Mouse (Mus musculus) ovary, postnatal 10 days (tissue): ENCODE data around the gene Acsl6.

Source experiments
- DNase-seq: peaks from one replicate; pipeline ENCODE4 v3.0.0; 2022; ENCODE audit warnings: low spot score

Acsl6 gene

GRCm38 (mm10) chr11:54307139-54307816 lies 3.7 kb downstream of the Acsl6 start:
- no peak for DNase-seq

GRCm38 (mm10) chr11:54310588-54310987 lies 7.0 kb downstream of the Acsl6 start:
- DNase-seq = no peak

- no peak for DNase-seq
Observed at GRCm38 (mm10) chr11:54312021-54312420, 8.4 kb downstream of the Acsl6 start.

GRCm38 (mm10) chr11:54312603-54313002 lies 9.0 kb downstream of the Acsl6 start:
- DNase-seq = no peak

GRCm38 (mm10) chr11:54313391-54314360 lies 10.1 kb downstream of the Acsl6 start:
- DNase-seq = no peak

- no peak for DNase-seq
Observed at GRCm38 (mm10) chr11:54314740-54315139, 11.1 kb downstream of the Acsl6 start.

- DNase-seq = no peak
Observed at GRCm38 (mm10) chr11:54315336-54315735, 11.7 kb downstream of the Acsl6 start.

GRCm38 (mm10) chr11:54317361-54317760 lies 13.8 kb downstream of the Acsl6 start:
- no peak for DNase-seq

GRCm38 (mm10) chr11:54317795-54318194 lies 14.2 kb downstream of the Acsl6 start:
- DNase-seq = no peak

GRCm38 (mm10) chr11:54321802-54322532 lies 18.4 kb downstream of the Acsl6 start:
- no peak for DNase-seq

- no peak for DNase-seq
Observed at GRCm38 (mm10) chr11:54331463-54332183, 28.0 kb downstream of the Acsl6 start.

- DNase-seq = no peak
Observed at GRCm38 (mm10) chr11:54336165-54336707, 32.6 kb downstream of the Acsl6 start.

GRCm38 (mm10) chr11:54343703-54344102 lies 40.1 kb downstream of the Acsl6 start:
- no peak for DNase-seq

- no peak for DNase-seq
Observed at GRCm38 (mm10) chr11:54351704-54352103, 48.1 kb downstream of the Acsl6 start.

- DNase-seq = no peak
Observed at GRCm38 (mm10) chr11:54353121-54353576, 49.6 kb downstream of the Acsl6 start.

GRCm38 (mm10) chr11:54354595-54355563 lies 51.3 kb downstream of the Acsl6 start:
- no peak for DNase-seq

GRCm38 (mm10) chr11:54355564-54355955 lies 52.0 kb downstream of the Acsl6 start:
- no peak for DNase-seq

GRCm38 (mm10) chr11:54356676-54357075 lies 53.1 kb downstream of the Acsl6 start:
- no peak for DNase-seq

GRCm38 (mm10) chr11:54372553-54372952 lies 69.0 kb downstream of the Acsl6 start:
- no peak for DNase-seq

GRCm38 (mm10) chr11:54390386-54390785 lies 86.8 kb downstream of the Acsl6 start:
- no peak for DNase-seq
